Mouse (Mus musculus) embryonic facial prominence, embryonic 15.5 days (tissue): ENCODE measurements around the gene Klf1. TPM values are rescaled to one million over a fixed set of nuclear protein-coding genes. Genes with fewer than 3 reads are reported as not detected.

Source experiments
- ATAC-seq: fragments of 200-750 bp; cut with Nextera tagmentation; 2 replicates; pipeline ENCODE4 v1.8.0; 2017; ENCODE audit warnings: low read depth, moderate TSS enrichment; ENCODE audit not compliant: insufficient number of reproducible peaks, low FRiP score, low TSS enrichment
- H3K27ac ChIP-seq: fragments of 300-500 bp; sonication (generic); replicated peaks from 2 replicates; pipeline ENCODE4 v1.5.1; 2015; ENCODE audit warnings: mild to moderate bottlenecking, inconsistent platforms
- H3K27me3 ChIP-seq: fragments of 300-500 bp; sonication (generic); 2 replicates; pipeline ENCODE4 v1.6.1; 2015; ENCODE audit warnings: inconsistent platforms
- H3K36me3 ChIP-seq: fragments of 300-500 bp; sonication (generic); 2 replicates; pipeline ENCODE4 v1.6.1; 2015; ENCODE audit warnings: mild to moderate bottlenecking, inconsistent platforms
- H3K4me1 ChIP-seq: fragments of 300-500 bp; sonication (generic); 2 replicates; pipeline ENCODE4 v1.6.1; 2015; ENCODE audit warnings: inconsistent platforms
- H3K4me2 ChIP-seq: fragments of 300-500 bp; sonication (generic); replicated peaks from 2 replicates; pipeline ENCODE4 v1.6.1; 2015; ENCODE audit warnings: mild to moderate bottlenecking, inconsistent platforms
- H3K4me3 ChIP-seq: fragments of 300-500 bp; sonication (generic); replicated peaks from 2 replicates; pipeline ENCODE4 v1.5.1; 2015; ENCODE audit warnings: mild to moderate bottlenecking, inconsistent platforms
- H3K9ac ChIP-seq: fragments of 300-500 bp; sonication (generic); 2 replicates; pipeline ENCODE4 v1.6.1; 2015; ENCODE audit warnings: inconsistent platforms
- H3K9me3 ChIP-seq: fragments of 300-500 bp; sonication (generic); replicated peaks from 2 replicates; pipeline ENCODE4 v1.6.1; 2016; ENCODE audit warnings: inconsistent platforms
- WGBS: fragments of 180-500 bp; shearing (Covaris S2); methylation state at CpG from one replicate; pipeline ENCODE4 v1.1.7; 2015; 5-methylcytosine and 5-hydroxymethylcytosine counted together
- polyA plus RNA-seq: library from polyadenylated mRNA; unstranded; fragments of >200 nt; fragmentation: Nextera tagmentation; extraction: Ambion mirVana; gene quantifications from 2 replicates; pipeline ENCODE4 v1.2.1, GENCODE M21; 2015

Gene Klf1
- polyA plus RNA-seq, 1 experiment from 2014 or later: 1.6 TPM

GRCm38 (mm10) chr8:84917781-84918180 lies 16.1 kb downstream of the Klf1 start:
- no peak for ATAC-seq
- Histone ChIP-seq H3K4me1 (peaks cover 8% of the 10 kb centered on the region), H3K4me2 (no peak overlapping the region), H3K36me3 (no peaks in the 10 kb centered on the region), H3K4me3 (no peak overlapping the region), H3K9me3 (no peaks in the 10 kb centered on the region), H3K27me3 (peaks cover 23% of the 10 kb centered on the region), H3K27ac (no peak overlapping the region), H3K9ac (no peak overlapping the region)
- 34% methylated on average over 20 of the region's 20 CpGs for WGBS

- Histone ChIP-seq H3K9me3 (no peaks in the 10 kb centered on the region), H3K27me3 (peaks cover 18% of the 10 kb centered on the region), H3K36me3 (no peaks in the 10 kb centered on the region), H3K4me3 (no peak overlapping the region), H3K9ac (no peak overlapping the region), H3K27ac (no peak overlapping the region), H3K4me1 (no peaks in the 10 kb centered on the region), H3K4me2 (no peak overlapping the region)
- no peak for ATAC-seq
- 89% methylated on average over 15 of the region's 15 CpGs for WGBS
Measured at GRCm38 (mm10) chr8:84918646-84919045, 16.9 kb downstream of the Klf1 start.

GRCm38 (mm10) chr8:84921596-84921995 lies 19.9 kb downstream of the Klf1 start:
- H3K4me2 ChIP-seq: no peak overlapping the region
- H3K27ac ChIP-seq: no peak overlapping the region
- no peaks in the 10 kb centered on the region for H3K9me3 ChIP-seq
- no peak overlapping the region for H3K4me3 ChIP-seq
- no peaks in the 10 kb centered on the region for H3K4me1 ChIP-seq
- H3K9ac ChIP-seq: no peak overlapping the region
- no peaks in the 10 kb centered on the region for H3K36me3 ChIP-seq
- WGBS: 59% methylated on average over 2 of the region's 2 CpGs
- no peak for ATAC-seq
- peaks cover 13% of the 10 kb centered on the region; the same call in 1 of the 2 replicates for H3K27me3 ChIP-seq

GRCm38 (mm10) chr8:84925557-84925956 lies 23.8 kb downstream of the Klf1 start:
- WGBS: 66% methylated on average over 7 of the region's 7 CpGs
- no peak overlapping the region for H3K27ac ChIP-seq

GRCm38 (mm10) chr8:84927513-84927912 lies 25.8 kb downstream of the Klf1 start:
- Histone ChIP-seq H3K4me2 (no peak overlapping the region), H3K27me3 (peaks cover 37% of the 10 kb centered on the region), H3K36me3 (no peaks in the 10 kb centered on the region), H3K4me1 (peaks cover 7% of the 10 kb centered on the region; the same call in 1 of the 2 replicates), H3K4me3 (no peak overlapping the region), H3K9me3 (no peaks in the 10 kb centered on the region), H3K9ac (no peak overlapping the region), H3K27ac (no peak overlapping the region)
- 80% methylated on average over 1 of the region's 1 CpGs for WGBS
- no peak for ATAC-seq

More at GRCm38 (mm10) chr8:84925557-84925956, 23.8 kb downstream of the Klf1 start:
- peaks cover 22% of the 10 kb centered on the region for H3K27me3 ChIP-seq
- no peak overlapping the region for H3K4me2 ChIP-seq
- no peak overlapping the region for H3K9ac ChIP-seq
- H3K4me1 ChIP-seq: peaks cover 7% of the 10 kb centered on the region; the same call in 1 of the 2 replicates
- H3K36me3 ChIP-seq: no peaks in the 10 kb centered on the region
- H3K4me3 ChIP-seq: no peak overlapping the region
- no peaks in the 10 kb centered on the region for H3K9me3 ChIP-seq
- ATAC-seq: no peak

GRCm38 (mm10) chr8:84928456-84929306 lies 27.0 kb downstream of the Klf1 start:
- no peaks in the 10 kb centered on the region for H3K9me3 ChIP-seq
- peak overlapping the region; percentile 39 for H3K4me3 ChIP-seq
- peak overlapping the region; percentile 65 for H3K4me2 ChIP-seq
- WGBS: 2% methylated on average over 51 of the region's 52 CpGs
- H3K27ac ChIP-seq: no peak overlapping the region
- no peak overlapping the region for H3K9ac ChIP-seq
- peaks cover 7% of the 10 kb centered on the region; the same call in 1 of the 2 replicates for H3K4me1 ChIP-seq
- H3K27me3 ChIP-seq: peaks cover 39% of the 10 kb centered on the region
- ATAC-seq: 0 out of 2 replicates have a peak, but pooled peaks have one; percentile 34
- H3K36me3 ChIP-seq: no peaks in the 10 kb centered on the region

- H3K27ac ChIP-seq: no peak overlapping the region
- 90% methylated on average over 13 of the region's 13 CpGs for WGBS
- H3K4me3 ChIP-seq: no peak overlapping the region
- no peak for ATAC-seq
- no peaks in the 10 kb centered on the region for H3K36me3 ChIP-seq
- no peaks in the 10 kb centered on the region for H3K9me3 ChIP-seq
- peaks cover 58% of the 10 kb centered on the region for H3K27me3 ChIP-seq
- no peak overlapping the region for H3K9ac ChIP-seq
- no peak overlapping the region for H3K4me2 ChIP-seq
- H3K4me1 ChIP-seq: peaks cover 12% of the 10 kb centered on the region; the same call in 1 of the 2 replicates
Measured at GRCm38 (mm10) chr8:84930582-84930981, 28.9 kb downstream of the Klf1 start.

- H3K9ac ChIP-seq: no peak overlapping the region
- WGBS: 79% methylated on average over 16 of the region's 16 CpGs
- H3K4me2 ChIP-seq: no peak overlapping the region
- H3K27me3 ChIP-seq: peaks cover 82% of the 10 kb centered on the region
- H3K9me3 ChIP-seq: no peaks in the 10 kb centered on the region
- no peak for ATAC-seq
- H3K36me3 ChIP-seq: no peaks in the 10 kb centered on the region
- no peak overlapping the region for H3K4me3 ChIP-seq
- H3K27ac ChIP-seq: no peak overlapping the region
- H3K4me1 ChIP-seq: peaks cover 17% of the 10 kb centered on the region
Measured at GRCm38 (mm10) chr8:84933767-84934559, 32.2 kb downstream of the Klf1 start.

GRCm38 (mm10) chr8:84934860-84935259 lies 33.1 kb downstream of the Klf1 start:
- no peak overlapping the region for H3K4me2 ChIP-seq
- WGBS: under 1% methylated on average over 15 of the region's 15 CpGs
- H3K27me3 ChIP-seq: peaks cover 82% of the 10 kb centered on the region
- H3K9ac ChIP-seq: no peak overlapping the region
- H3K36me3 ChIP-seq: no peaks in the 10 kb centered on the region
- peaks cover 14% of the 10 kb centered on the region for H3K4me1 ChIP-seq
- H3K27ac ChIP-seq: no peak overlapping the region
- H3K4me3 ChIP-seq: no peak overlapping the region
- H3K9me3 ChIP-seq: no peaks in the 10 kb centered on the region
- ATAC-seq: peak; percentile 49

GRCm38 (mm10) chr8:84935489-84935888 lies 33.8 kb downstream of the Klf1 start:
- H3K27me3 ChIP-seq: peaks cover 76% of the 10 kb centered on the region
- no peak overlapping the region for H3K27ac ChIP-seq
- no peaks in the 10 kb centered on the region for H3K9me3 ChIP-seq
- H3K36me3 ChIP-seq: no peaks in the 10 kb centered on the region
- H3K4me3 ChIP-seq: no peak overlapping the region
- H3K4me1 ChIP-seq: peaks cover 14% of the 10 kb centered on the region
- no peak overlapping the region for H3K9ac ChIP-seq
- WGBS: 6% methylated on average over 14 of the region's 14 CpGs
- no peak for ATAC-seq
- no peak overlapping the region for H3K4me2 ChIP-seq
